Mouse (Mus musculus): Measurements from ENCODE around the gene Ren1. TPM values are rescaled to one million over a fixed set of nuclear protein-coding genes. Genes with fewer than 3 reads are reported as not detected.

Ren1 gene
- polyA plus RNA-seq, 1 experiment: not detected

GRCm38 (mm10) chr1:133409786-133410185 is 59.5 kb downstream of the Ren1 start:
- H3K27ac ChIP-seq (ENCODE audit: control insufficient read depth, insufficient read depth, low read depth, low read length, poor library complexity): no peak overlapping the region
- 87% methylated on average over 9 of the region's 9 CpGs for WGBS
- TF ChIP-seq CTCF (IDR thresholded peaks at IDR 0.05; ENCODE audit: control insufficient read depth, insufficient read depth, low read length) (no peak), POLR2A (IDR thresholded peaks at IDR 0.05; ENCODE audit: borderline replicate concordance, control insufficient read depth, low read depth, low read length) (no peak)

More at GRCm38 (mm10) chr1:133409786-133410185, 59.5 kb downstream of the Ren1 start:
- Histone ChIP-seq H3K4me1 (ENCODE audit: control insufficient read depth, insufficient read depth, low read length) (no peaks in the 10 kb centered on the region), H3K4me3 (replicated peaks; ENCODE audit: control insufficient read depth, low read depth, low read length) (no peak overlapping the region)

Other genes starting within 250 kb of the Ren1 start
- gene Ppp1r15b, start 219.4 kb upstream of the Ren1 start, polyA plus RNA-seq (2011; ENCODE audit: insufficient read depth, insufficient read length, low replicate concordance, missing spikeins): 51.2 and 59.4 TPM in 2 replicates
- 0.84 and 2.1 TPM in 2 replicates for gene Plekha6, start 186.3 kb upstream of the Ren1 start, polyA plus RNA-seq (2011; ENCODE audit: insufficient read depth, insufficient read length, low replicate concordance, missing spikeins)
- not detected in 2 replicates for gene Golt1a, start 40.7 kb upstream of the Ren1 start, polyA plus RNA-seq (2011; ENCODE audit: insufficient read depth, insufficient read length, low replicate concordance, missing spikeins)
- not detected in 2 replicates for gene Kiss1, start 28.6 kb upstream of the Ren1 start, polyA plus RNA-seq (2011; ENCODE audit: insufficient read depth, insufficient read length, low replicate concordance, missing spikeins)
- gene Etnk2, start 13.1 kb downstream of the Ren1 start, polyA plus RNA-seq (2011; ENCODE audit: insufficient read depth, insufficient read length, low replicate concordance, missing spikeins): 1.3 TPM in 1 of 2 replicates, not detected in the other
- gene Sox13, start 73.9 kb downstream of the Ren1 start, polyA plus RNA-seq (2011; ENCODE audit: insufficient read depth, insufficient read length, low replicate concordance, missing spikeins): 1.1 and 3.1 TPM in 2 replicates

Measured in bone marrow, adult 2 months (tissue).